Mouse (Mus musculus): Measurements from ENCODE around the gene Spta1. TPM values are rescaled to one million over a fixed set of nuclear protein-coding genes. Genes with fewer than 3 reads are reported as not detected.

Gene Spta1
- polyA plus RNA-seq (2015; fragmentation: Nextera tagmentation; extraction: Ambion mirVana): 0.54 and 0.62 TPM in 2 replicates

GRCm38 (mm10) chr1:174172605-174173004, at the start of gene Spta1:
Spta1 (plus strand) TSS chr1:174172776.
- Histone ChIP-seq H3K27me3 (no peaks in the 10 kb centered on the region), H3K27ac (no peak within 1 kb of the TSS), H3K4me2 (no peak within 1 kb of the TSS), H3K4me1 (no peaks in the 10 kb centered on the region), H3K9ac (no peak within 1 kb of the TSS), H3K9me3 (no peaks in the 10 kb centered on the region), H3K4me3 (no peak within 1 kb of the TSS), H3K36me3 (no peaks in the 10 kb centered on the region)
- no peak for ATAC-seq (ENCODE audit: borderline replicate concordance, extremely low read depth, low FRiP score, low TSS enrichment)
- WGBS: 30% methylated on average over 3 of the region's 3 CpGs

DNA sequence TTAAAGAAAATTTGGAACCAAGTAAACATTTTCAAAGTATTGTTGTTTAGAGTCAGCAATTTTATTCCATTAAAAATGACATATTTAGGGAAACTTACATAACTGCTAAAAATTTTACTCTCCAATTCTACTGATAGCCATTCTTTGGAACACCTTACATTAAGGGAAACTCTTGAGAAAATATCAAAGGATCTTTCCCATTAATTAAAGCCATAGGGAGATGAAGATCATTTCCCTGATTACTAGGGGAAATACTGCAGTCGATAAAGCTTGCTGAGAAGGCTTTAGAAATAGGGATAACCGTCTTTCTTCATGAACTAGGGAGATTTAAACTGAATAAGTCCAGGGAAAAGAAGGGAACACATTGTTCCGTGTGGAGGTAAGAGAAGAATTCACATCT, 41.4 kb upstream of the Spta1 start, which contains the start of gene Olfr424:
Olfr424 (plus strand) TSS at position 301 of the 400 bp plus-strand sequence.
- Histone ChIP-seq H3K4me1 (no peaks in the 10 kb centered on the region), H3K9me3 (no peaks in the 10 kb centered on the region), H3K27me3 (no peaks in the 10 kb centered on the region), H3K36me3 (no peaks in the 10 kb centered on the region), H3K27ac (no peak within 1 kb of the TSS), H3K4me2 (no peak within 1 kb of the TSS), H3K9ac (no peak within 1 kb of the TSS), H3K4me3 (no peak within 1 kb of the TSS)
- WGBS: 80% methylated on average over 3 of the region's 3 CpGs
- no peak for ATAC-seq (ENCODE audit: borderline replicate concordance, extremely low read depth, low FRiP score, low TSS enrichment)

- no peak overlapping the region for H3K9ac ChIP-seq
- H3K4me1 ChIP-seq: no peaks in the 10 kb centered on the region
- no peak overlapping the region for H3K27ac ChIP-seq
- no peaks in the 10 kb centered on the region for H3K36me3 ChIP-seq
- no peak for ATAC-seq (ENCODE audit: borderline replicate concordance, extremely low read depth, low FRiP score, low TSS enrichment)
- H3K4me3 ChIP-seq: no peak overlapping the region
- no peaks in the 10 kb centered on the region for H3K27me3 ChIP-seq
- H3K9me3 ChIP-seq: no peaks in the 10 kb centered on the region
- WGBS: 71% methylated on average over 3 of the region's 3 CpGs
- H3K4me2 ChIP-seq: no peak overlapping the region
These were observed 40.6 kb upstream of the Spta1 start for GRCm38 (mm10) chr1:174131999-174132398.

DNA sequence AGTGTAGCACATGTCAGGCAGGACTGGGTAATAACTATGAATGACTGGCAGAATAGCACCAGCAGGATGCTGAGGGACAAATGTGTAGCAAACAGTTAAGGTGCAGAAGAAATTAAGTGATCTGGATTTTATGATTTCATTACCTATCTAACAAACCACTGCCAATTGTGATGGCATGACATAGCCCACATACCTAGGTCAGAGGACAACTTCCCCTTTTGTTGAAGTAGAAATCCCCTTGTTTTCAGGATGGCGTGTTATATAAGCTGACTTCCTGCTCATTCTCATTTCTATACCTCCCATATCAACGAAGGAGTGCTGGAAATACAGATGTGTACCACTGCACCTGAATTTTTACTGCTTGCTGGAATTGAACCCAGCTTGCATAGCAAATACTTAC, 31.2 kb upstream of the Spta1 start:
- Histone ChIP-seq H3K36me3 (no peaks in the 10 kb centered on the region), H3K9ac (no peak overlapping the region), H3K4me3 (no peak overlapping the region), H3K9me3 (no peaks in the 10 kb centered on the region), H3K27me3 (no peaks in the 10 kb centered on the region), H3K4me2 (no peak overlapping the region), H3K4me1 (no peaks in the 10 kb centered on the region), H3K27ac (no peak overlapping the region)
- 65% methylated on average over 2 of the region's 2 CpGs for WGBS
- ATAC-seq (ENCODE audit: borderline replicate concordance, extremely low read depth, low FRiP score, low TSS enrichment): no peak

- no peak for ATAC-seq (ENCODE audit: borderline replicate concordance, extremely low read depth, low FRiP score, low TSS enrichment)
- Histone ChIP-seq H3K27me3 (no peaks in the 10 kb centered on the region), H3K4me3 (no peak overlapping the region), H3K4me2 (no peak overlapping the region), H3K36me3 (no peaks in the 10 kb centered on the region), H3K9me3 (no peaks in the 10 kb centered on the region), H3K9ac (no peak overlapping the region), H3K4me1 (no peaks in the 10 kb centered on the region), H3K27ac (no peak overlapping the region)
- WGBS: 62% methylated on average over 1 of the region's 1 CpGs
These were observed 25.9 kb upstream of the Spta1 start for GRCm38 (mm10) chr1:174146696-174147095.

GRCm38 (mm10) chr1:174149289-174149688, 23.3 kb upstream of the Spta1 start:
- H3K4me1 ChIP-seq: no peaks in the 10 kb centered on the region
- no peak overlapping the region for H3K4me3 ChIP-seq
- no peak overlapping the region for H3K4me2 ChIP-seq
- WGBS: 77% methylated on average over 2 of the region's 2 CpGs
- ATAC-seq (ENCODE audit: borderline replicate concordance, extremely low read depth, low FRiP score, low TSS enrichment): no peak
- no peak overlapping the region for H3K9ac ChIP-seq
- no peaks in the 10 kb centered on the region for H3K9me3 ChIP-seq
- no peak overlapping the region for H3K27ac ChIP-seq
- H3K36me3 ChIP-seq: no peaks in the 10 kb centered on the region
- H3K27me3 ChIP-seq: no peaks in the 10 kb centered on the region

DNA sequence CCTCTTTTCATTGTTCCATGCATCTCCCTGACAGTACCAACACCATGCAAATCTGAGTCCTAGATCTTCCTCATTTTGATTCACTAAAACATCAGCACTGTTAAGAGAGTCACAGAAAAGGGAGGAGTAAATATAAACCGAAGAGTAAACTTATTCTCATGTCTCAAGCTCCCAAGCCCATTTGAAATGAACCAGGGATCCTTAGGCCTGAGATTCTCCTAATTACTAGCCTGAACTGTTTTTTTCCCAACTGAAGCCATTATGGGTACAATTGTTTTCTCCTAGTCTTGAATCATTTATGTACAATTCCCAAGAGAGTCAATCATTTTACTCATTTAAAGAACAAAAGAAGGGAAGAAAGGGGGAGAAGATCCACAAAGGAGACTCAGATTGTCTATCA, 17.2 kb upstream of the Spta1 start, which contains the start of gene Olfr420:
Olfr420 (plus strand) TSS at position 301 of the 400 bp plus-strand sequence.
- WGBS: 71% methylated on average over 1 of the region's 1 CpGs
- ATAC-seq (ENCODE audit: borderline replicate concordance, extremely low read depth, low FRiP score, low TSS enrichment): no peak

DNA sequence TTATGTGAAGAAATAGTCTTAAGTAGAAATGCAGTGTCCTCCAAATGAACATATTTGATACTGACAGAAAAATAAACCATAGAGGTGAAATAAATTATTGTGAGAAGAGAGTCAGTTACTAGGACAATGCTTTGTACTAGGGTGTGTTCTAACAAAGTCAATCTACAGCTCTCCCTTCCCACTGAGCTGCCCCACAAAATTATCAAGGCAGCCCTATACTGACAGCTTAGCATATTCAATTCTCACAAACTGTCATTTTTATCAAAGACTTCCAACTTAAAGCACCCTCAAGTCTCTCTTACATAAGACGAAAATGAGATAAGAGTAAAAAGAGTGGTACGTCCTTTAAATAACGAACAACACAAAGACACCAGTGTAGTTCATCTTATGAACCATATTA, 15.0 kb upstream of the Spta1 start:
- H3K9ac ChIP-seq: no peak overlapping the region
- WGBS: 74% methylated on average over 3 of the region's 3 CpGs

More for the DNA sequence above, 17.2 kb upstream of the Spta1 start, which contains the start of gene Olfr420:
- Histone ChIP-seq H3K9ac (no peak within 1 kb of the TSS), H3K36me3 (no peaks in the 10 kb centered on the region), H3K27ac (no peak within 1 kb of the TSS), H3K4me1 (no peaks in the 10 kb centered on the region), H3K27me3 (no peaks in the 10 kb centered on the region), H3K4me3 (no peak within 1 kb of the TSS), H3K9me3 (no peaks in the 10 kb centered on the region), H3K4me2 (no peak within 1 kb of the TSS)

GRCm38 (mm10) chr1:174158512-174158911, 14.1 kb upstream of the Spta1 start:
- Histone ChIP-seq H3K4me3 (no peak overlapping the region), H3K4me1 (no peaks in the 10 kb centered on the region), H3K27me3 (no peaks in the 10 kb centered on the region), H3K4me2 (no peak overlapping the region), H3K27ac (no peak overlapping the region), H3K9ac (no peak overlapping the region), H3K9me3 (no peaks in the 10 kb centered on the region), H3K36me3 (no peaks in the 10 kb centered on the region)
- no peak for ATAC-seq (ENCODE audit: borderline replicate concordance, extremely low read depth, low FRiP score, low TSS enrichment)
- WGBS: 91% methylated on average over 1 of the region's 1 CpGs

More for the DNA sequence above, 15.0 kb upstream of the Spta1 start:
- H3K4me3 ChIP-seq: no peak overlapping the region
- ATAC-seq (ENCODE audit: borderline replicate concordance, extremely low read depth, low FRiP score, low TSS enrichment): no peak
- H3K4me1 ChIP-seq: no peaks in the 10 kb centered on the region
- H3K27me3 ChIP-seq: no peaks in the 10 kb centered on the region
- no peak overlapping the region for H3K4me2 ChIP-seq
- no peaks in the 10 kb centered on the region for H3K9me3 ChIP-seq
- H3K27ac ChIP-seq: no peak overlapping the region
- H3K36me3 ChIP-seq: no peaks in the 10 kb centered on the region

DNA sequence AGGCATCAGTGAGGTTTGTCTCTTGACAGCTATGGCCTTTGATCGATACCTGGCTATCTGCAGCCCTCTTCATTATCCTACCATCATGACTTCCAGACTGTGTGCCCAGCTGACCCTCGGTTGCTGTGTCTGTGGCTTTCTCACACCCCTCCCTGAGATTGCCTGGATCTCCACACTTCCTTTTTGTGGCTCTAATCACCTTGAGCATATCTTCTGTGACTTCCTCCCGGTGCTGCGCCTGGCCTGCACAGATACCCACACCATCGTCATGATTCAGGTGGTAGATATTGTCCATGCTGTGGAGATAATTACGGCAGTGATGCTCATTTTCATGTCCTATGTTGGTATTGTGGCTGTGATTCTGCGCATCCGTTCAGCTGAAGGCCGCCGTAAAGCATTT, 13.5 kb upstream of the Spta1 start:
- H3K4me3 ChIP-seq: no peak overlapping the region
- no peaks in the 10 kb centered on the region for H3K27me3 ChIP-seq
- ATAC-seq (ENCODE audit: borderline replicate concordance, extremely low read depth, low FRiP score, low TSS enrichment): no peak
- no peaks in the 10 kb centered on the region for H3K36me3 ChIP-seq
- H3K9me3 ChIP-seq: no peaks in the 10 kb centered on the region
- H3K27ac ChIP-seq: no peak overlapping the region
- 87% methylated on average over 10 of the region's 10 CpGs for WGBS
- H3K4me2 ChIP-seq: no peak overlapping the region
- H3K9ac ChIP-seq: no peak overlapping the region
- H3K4me1 ChIP-seq: no peaks in the 10 kb centered on the region

GRCm38 (mm10) chr1:174169024-174169423, 3.6 kb upstream of the Spta1 start:
- no peak overlapping the region for H3K4me3 ChIP-seq
- H3K36me3 ChIP-seq: no peaks in the 10 kb centered on the region
- no peaks in the 10 kb centered on the region for H3K27me3 ChIP-seq
- ATAC-seq (ENCODE audit: borderline replicate concordance, extremely low read depth, low FRiP score, low TSS enrichment): no peak
- no peaks in the 10 kb centered on the region for H3K9me3 ChIP-seq
- no peak overlapping the region for H3K27ac ChIP-seq
- no peak overlapping the region for H3K4me2 ChIP-seq
- H3K9ac ChIP-seq: no peak overlapping the region
- H3K4me1 ChIP-seq: no peaks in the 10 kb centered on the region

GRCm38 (mm10) chr1:174170706-174171501, 1.7 kb upstream of the Spta1 start:
- H3K4me3 ChIP-seq: no peak overlapping the region
- no peak for ATAC-seq (ENCODE audit: borderline replicate concordance, extremely low read depth, low FRiP score, low TSS enrichment)
- H3K4me1 ChIP-seq: no peaks in the 10 kb centered on the region
- 52% methylated on average over 5 of the region's 5 CpGs for WGBS
- H3K27me3 ChIP-seq: no peaks in the 10 kb centered on the region
- no peaks in the 10 kb centered on the region for H3K36me3 ChIP-seq
- no peak overlapping the region for H3K4me2 ChIP-seq
- no peak overlapping the region for H3K27ac ChIP-seq
- no peaks in the 10 kb centered on the region for H3K9me3 ChIP-seq
- H3K9ac ChIP-seq: no peak overlapping the region
